Mouse (Mus musculus): ENCODE data around the gene Kcnq1.
A peak's percentile ranks its signal among the peaks of the same experiment; 100 is the strongest.

GRCm38 (mm10) chr7:143068882-143069591 is 37.1 kb upstream of the Kcnq1 start, which contains the start of gene Tssc4:
- TF ChIP-seq POLR2A (IDR thresholded peaks at IDR 0.05; ENCODE audit: extremely low read depth, insufficient read depth, low read length) (peak; percentile 73; the same call in 1 of the 2 replicates), CTCF (IDR thresholded peaks at IDR 0.05; ENCODE audit: extremely low read depth, insufficient read depth, low read length) (no peak)
